Mouse (Mus musculus): ENCODE measurements around the gene Abat. TPM values are rescaled to one million over a fixed set of nuclear protein-coding genes. Genes with fewer than 3 reads are reported as not detected.

Gene Abat
- polyA plus RNA-seq, 1 experiment, result 5.1 TPM

DNA sequence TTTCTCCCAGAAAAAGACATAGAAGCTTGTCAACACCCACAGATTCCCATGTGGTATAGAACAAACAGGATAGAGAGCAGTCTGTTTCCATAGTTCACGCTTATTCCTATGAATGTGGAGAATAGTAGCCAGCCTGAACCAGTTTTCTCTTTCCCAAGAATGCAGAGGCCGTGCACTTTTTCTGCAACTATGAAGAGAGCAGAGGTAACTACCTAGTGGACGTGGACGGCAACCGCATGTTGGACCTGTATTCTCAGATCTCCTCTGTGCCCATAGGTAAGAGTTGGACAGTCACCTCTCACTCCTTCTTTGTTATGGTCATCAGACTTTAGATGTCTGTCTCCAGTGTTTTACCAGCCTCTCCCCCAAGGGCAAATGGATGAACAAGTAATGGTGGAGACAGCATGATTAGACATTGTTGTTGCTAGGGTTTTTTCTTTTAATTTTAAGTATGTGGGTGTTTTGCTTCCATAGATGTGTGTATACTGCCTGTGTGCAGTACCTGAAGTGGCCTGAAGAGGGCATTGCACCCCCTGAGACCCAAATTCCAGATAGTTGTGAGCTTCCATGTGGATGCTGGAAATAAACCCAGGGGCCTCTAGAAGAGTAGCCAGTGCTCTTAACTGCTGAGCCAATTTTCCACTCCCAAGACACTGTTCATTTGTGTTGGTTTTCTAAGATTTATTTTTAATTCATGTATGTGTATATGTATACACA, 69.5 kb downstream of the Abat start:
- H3K4me3 ChIP-seq (ENCODE audit: extremely low read depth, insufficient read depth, insufficient read length), result no peak overlapping the region
- WGBS, result 95% methylated on average over 5 of the region's 5 CpGs
- DNase-seq (ENCODE audit: low read depth in 1 of 2, low spot score in 2 of 2), result no peak
- no peak overlapping the region for H3K27ac ChIP-seq (ENCODE audit: insufficient read depth, low read length)
- H3K4me1 ChIP-seq (ENCODE audit: control insufficient read depth, insufficient read depth, insufficient read length), result no peaks in the 10 kb centered on the region
- no peaks in the 10 kb centered on the region for H3K27me3 ChIP-seq (ENCODE audit: control insufficient read depth, insufficient read depth, low read length)
- TF ChIP-seq CTCF (IDR thresholded peaks at IDR 0.05; ENCODE audit: extremely low read depth, insufficient read depth, insufficient read length, insufficient replicate concordance) (peak; percentile 3; the same call in 1 of the 2 replicates), POLR2A (IDR thresholded peaks at IDR 0.05; ENCODE audit: low read depth, low read length) (no peak)
- no peaks in the 10 kb centered on the region for H3K36me3 ChIP-seq (ENCODE audit: control insufficient read depth, insufficient read depth, low read length)

DNA sequence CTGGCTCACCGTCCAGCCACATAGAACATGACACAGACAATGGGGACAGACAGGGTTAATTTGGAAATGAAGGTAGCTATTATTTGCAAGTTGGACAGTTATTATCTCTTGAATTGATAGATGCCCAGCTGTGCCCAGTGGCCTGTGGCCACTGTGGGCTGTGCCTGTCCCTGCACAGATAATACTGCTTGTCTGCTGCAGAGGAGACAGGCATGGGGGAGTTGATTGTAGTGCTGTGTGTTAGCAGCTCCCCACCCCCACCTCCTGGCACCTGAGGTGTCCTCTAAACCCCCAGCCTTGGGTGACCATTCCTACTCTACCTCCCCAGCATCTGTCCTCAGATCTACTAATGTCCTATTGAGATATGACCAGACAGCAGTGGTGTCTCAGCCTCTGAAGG, 71.0 kb downstream of the Abat start:
- 94% methylated on average over 1 of the region's 1 CpGs for WGBS
- DNase-seq (ENCODE audit: low read depth in 1 of 2, low spot score in 2 of 2), result no peak
- TF ChIP-seq POLR2A (IDR thresholded peaks at IDR 0.05; ENCODE audit: low read depth, low read length) (no peak), CTCF (IDR thresholded peaks at IDR 0.05; ENCODE audit: extremely low read depth, insufficient read depth, insufficient read length, insufficient replicate concordance) (no peak)

DNA sequence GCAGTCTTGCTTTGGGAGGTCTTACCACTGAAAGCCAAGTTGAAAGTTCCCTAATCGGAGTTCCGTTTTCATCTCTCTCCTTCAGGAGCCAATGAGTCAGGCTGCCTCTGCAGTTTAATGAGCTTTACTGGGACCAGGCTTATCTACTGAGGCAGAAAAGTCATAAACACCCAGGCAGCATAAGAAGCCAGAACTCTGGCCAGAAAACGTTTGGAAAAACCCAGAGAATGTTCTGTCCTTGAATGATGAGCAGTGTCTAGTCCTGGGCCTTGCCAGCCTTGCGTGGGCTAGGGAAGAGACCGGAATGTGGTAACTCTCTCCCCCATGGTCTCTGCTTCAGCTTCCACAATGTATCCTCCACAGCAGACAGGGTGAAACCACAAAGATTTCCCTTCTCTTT, 71.8 kb downstream of the Abat start:
- 66% methylated on average over 5 of the region's 5 CpGs for WGBS
- H3K27me3 ChIP-seq (ENCODE audit: control insufficient read depth, insufficient read depth, low read length), result no peaks in the 10 kb centered on the region
- TF ChIP-seq POLR2A (IDR thresholded peaks at IDR 0.05; ENCODE audit: low read depth, low read length) (no peak), CTCF (IDR thresholded peaks at IDR 0.05; ENCODE audit: extremely low read depth, insufficient read depth, insufficient read length, insufficient replicate concordance) (no peak)
- H3K4me3 ChIP-seq (ENCODE audit: extremely low read depth, insufficient read depth, insufficient read length), result no peak overlapping the region
- no peaks in the 10 kb centered on the region for H3K4me1 ChIP-seq (ENCODE audit: control insufficient read depth, insufficient read depth, insufficient read length)
- DNase-seq (ENCODE audit: low read depth in 1 of 2, low spot score in 2 of 2), result no peak
- H3K27ac ChIP-seq (ENCODE audit: insufficient read depth, low read length), result no peak overlapping the region
- no peaks in the 10 kb centered on the region for H3K36me3 ChIP-seq (ENCODE audit: control insufficient read depth, insufficient read depth, low read length)

More for the DNA sequence above, 71.0 kb downstream of the Abat start:
- no peaks in the 10 kb centered on the region for H3K27me3 ChIP-seq (ENCODE audit: control insufficient read depth, insufficient read depth, low read length)
- H3K27ac ChIP-seq (ENCODE audit: insufficient read depth, low read length), result no peak overlapping the region
- H3K36me3 ChIP-seq (ENCODE audit: control insufficient read depth, insufficient read depth, low read length), result no peaks in the 10 kb centered on the region
- no peaks in the 10 kb centered on the region for H3K4me1 ChIP-seq (ENCODE audit: control insufficient read depth, insufficient read depth, insufficient read length)
- H3K4me3 ChIP-seq (ENCODE audit: extremely low read depth, insufficient read depth, insufficient read length), result no peak overlapping the region

DNA sequence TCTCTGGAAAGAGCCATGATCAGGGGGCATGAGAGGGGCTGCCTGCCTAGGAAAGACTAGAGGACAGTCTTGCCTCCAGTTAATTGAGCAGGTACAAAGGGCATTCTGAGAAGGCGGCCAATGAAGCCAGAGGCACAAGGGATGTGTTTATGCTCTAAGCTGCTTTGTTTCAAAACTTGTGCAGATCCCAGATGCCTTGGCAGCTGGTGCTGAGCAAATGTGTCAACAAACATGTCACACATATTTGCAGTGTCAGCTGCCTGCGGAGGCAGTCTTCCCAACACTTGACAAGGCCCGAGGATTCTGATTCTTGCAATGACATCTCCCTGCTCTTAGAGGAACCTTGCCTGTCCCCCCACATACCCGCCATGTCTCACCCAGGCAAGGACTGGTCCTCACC, 82.2 kb downstream of the Abat start:
- no peaks in the 10 kb centered on the region for H3K27me3 ChIP-seq (ENCODE audit: control insufficient read depth, insufficient read depth, low read length)
- WGBS, result 71% methylated on average over 4 of the region's 4 CpGs
- no peak overlapping the region for H3K4me3 ChIP-seq (ENCODE audit: extremely low read depth, insufficient read depth, insufficient read length)
- H3K4me1 ChIP-seq (ENCODE audit: control insufficient read depth, insufficient read depth, insufficient read length), result no peaks in the 10 kb centered on the region
- TF ChIP-seq CTCF (IDR thresholded peaks at IDR 0.05; ENCODE audit: extremely low read depth, insufficient read depth, insufficient read length, insufficient replicate concordance) (no peak), POLR2A (IDR thresholded peaks at IDR 0.05; ENCODE audit: low read depth, low read length) (no peak)
- DNase-seq (ENCODE audit: low read depth in 1 of 2, low spot score in 2 of 2), result no peak
- no peaks in the 10 kb centered on the region for H3K36me3 ChIP-seq (ENCODE audit: control insufficient read depth, insufficient read depth, low read length)
- no peak overlapping the region for H3K27ac ChIP-seq (ENCODE audit: insufficient read depth, low read length)

DNA sequence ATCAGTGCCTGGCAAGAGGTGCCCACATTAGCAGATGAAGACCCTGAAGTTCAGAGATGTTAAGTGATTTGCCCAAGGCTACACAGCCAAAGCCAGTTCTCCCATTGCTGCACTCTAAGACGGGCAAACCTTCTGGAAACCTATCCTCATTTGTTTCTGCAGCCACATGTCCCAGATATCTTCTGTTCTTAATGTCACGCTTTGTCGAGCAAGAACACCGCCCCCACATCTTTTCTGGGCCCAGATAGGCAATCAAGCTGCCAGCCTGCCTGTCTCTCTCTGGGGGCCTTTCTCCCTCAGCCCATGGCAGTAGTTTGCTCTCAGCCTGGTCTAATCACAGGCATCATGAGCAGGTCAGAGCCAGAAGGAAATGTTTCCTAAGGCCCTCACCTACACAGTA, 83.1 kb downstream of the Abat start:
- WGBS, result 89% methylated on average over 4 of the region's 4 CpGs
- Histone ChIP-seq H3K4me3 (ENCODE audit: extremely low read depth, insufficient read depth, insufficient read length) (no peak overlapping the region), H3K4me1 (ENCODE audit: control insufficient read depth, insufficient read depth, insufficient read length) (no peaks in the 10 kb centered on the region), H3K27ac (ENCODE audit: insufficient read depth, low read length) (no peak overlapping the region), H3K36me3 (ENCODE audit: control insufficient read depth, insufficient read depth, low read length) (no peaks in the 10 kb centered on the region), H3K27me3 (ENCODE audit: control insufficient read depth, insufficient read depth, low read length) (no peaks in the 10 kb centered on the region)
- DNase-seq (ENCODE audit: low read depth in 1 of 2, low spot score in 2 of 2), result no peak
- TF ChIP-seq POLR2A (IDR thresholded peaks at IDR 0.05; ENCODE audit: low read depth, low read length) (no peak), CTCF (IDR thresholded peaks at IDR 0.05; ENCODE audit: extremely low read depth, insufficient read depth, insufficient read length, insufficient replicate concordance) (no peak)

DNA sequence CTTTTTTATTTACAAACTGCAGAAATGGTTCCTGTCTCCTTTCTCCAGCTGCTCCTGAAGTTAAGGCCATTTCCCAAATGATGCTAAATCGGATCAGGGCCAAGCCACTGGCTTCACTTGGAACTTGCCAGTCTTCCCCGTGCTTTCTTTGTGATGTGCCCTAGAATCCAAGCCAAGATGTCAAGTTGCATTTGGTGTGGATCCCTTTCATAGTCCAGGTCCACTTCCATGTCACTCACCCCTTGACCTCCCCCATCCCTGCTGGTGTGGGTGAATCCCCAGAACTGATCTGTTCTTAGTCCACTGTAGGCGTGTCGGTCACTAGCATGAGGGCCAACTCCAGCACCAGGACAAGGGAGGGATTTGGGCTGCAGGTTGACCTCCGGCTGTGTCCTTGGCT, 84.3 kb downstream of the Abat start:
- H3K27ac ChIP-seq (ENCODE audit: insufficient read depth, low read length), result no peak overlapping the region
- WGBS, result 85% methylated on average over 5 of the region's 5 CpGs
- H3K4me3 ChIP-seq (ENCODE audit: extremely low read depth, insufficient read depth, insufficient read length), result no peak overlapping the region
- H3K4me1 ChIP-seq (ENCODE audit: control insufficient read depth, insufficient read depth, insufficient read length), result no peaks in the 10 kb centered on the region
- no peak for TF ChIP-seq CTCF (IDR thresholded peaks at IDR 0.05; ENCODE audit: extremely low read depth, insufficient read depth, insufficient read length, insufficient replicate concordance)
- no peak for TF ChIP-seq POLR2A (IDR thresholded peaks at IDR 0.05; ENCODE audit: low read depth, low read length)
- no peak for DNase-seq (ENCODE audit: low read depth in 1 of 2, low spot score in 2 of 2)
- no peaks in the 10 kb centered on the region for H3K27me3 ChIP-seq (ENCODE audit: control insufficient read depth, insufficient read depth, low read length)
- no peaks in the 10 kb centered on the region for H3K36me3 ChIP-seq (ENCODE audit: control insufficient read depth, insufficient read depth, low read length)

DNA sequence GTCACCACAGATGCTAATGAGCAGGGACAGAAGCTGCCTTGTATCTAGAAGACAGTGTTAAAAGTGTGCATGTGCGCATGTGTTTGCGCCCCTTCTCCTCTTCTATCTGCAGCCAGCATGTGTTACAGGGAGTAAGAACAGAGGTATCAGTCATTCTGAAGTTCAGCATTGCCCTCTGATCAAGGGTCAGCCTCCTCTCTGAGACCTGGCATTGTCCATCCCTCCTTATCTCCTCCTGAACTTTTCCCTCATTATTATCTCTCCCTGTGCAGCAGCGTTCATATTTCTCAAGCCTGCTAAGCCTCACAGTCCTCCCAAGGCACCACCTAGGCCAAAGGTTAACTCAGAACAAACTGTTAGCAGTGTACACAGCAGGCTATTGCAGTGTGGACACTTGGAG, 90.6 kb downstream of the Abat start:
- Histone ChIP-seq H3K36me3 (ENCODE audit: control insufficient read depth, insufficient read depth, low read length) (no peaks in the 10 kb centered on the region), H3K4me3 (ENCODE audit: extremely low read depth, insufficient read depth, insufficient read length) (no peak overlapping the region), H3K27ac (ENCODE audit: insufficient read depth, low read length) (no peak overlapping the region), H3K27me3 (ENCODE audit: control insufficient read depth, insufficient read depth, low read length) (no peaks in the 10 kb centered on the region), H3K4me1 (ENCODE audit: control insufficient read depth, insufficient read depth, insufficient read length) (no peaks in the 10 kb centered on the region)
- no peak for TF ChIP-seq POLR2A (IDR thresholded peaks at IDR 0.05; ENCODE audit: low read depth, low read length)
- TF ChIP-seq CTCF (IDR thresholded peaks at IDR 0.05; ENCODE audit: extremely low read depth, insufficient read depth, insufficient read length, insufficient replicate concordance), result no peak
- 82% methylated on average over 3 of the region's 3 CpGs for WGBS
- DNase-seq (ENCODE audit: low read depth in 1 of 2, low spot score in 2 of 2), result no peak

Measured in spleen, adult 2 months (tissue).